Mouse (Mus musculus) heart, embryonic 16.5 days (tissue): Measurements from ENCODE around the gene Gnai2. TPM values are rescaled to one million over a fixed set of nuclear protein-coding genes. Genes with fewer than 3 reads are reported as not detected.

Source experiments
- ATAC-seq: fragments of 200-750 bp; cut with Nextera tagmentation; replicated peaks from 2 replicates; pipeline ENCODE4 v1.8.0; 2017; ENCODE audit warnings: moderate number of reproducible peaks; ENCODE audit not compliant: insufficient read depth, low FRiP score; ENCODE audit errors: extremely low read depth
- H3K27ac ChIP-seq: fragments of 300-500 bp; sonication (generic); 2 replicates; pipeline ENCODE4 v1.5.1; 2014; ENCODE audit warnings: mild to moderate bottlenecking, low read length, control low read depth, moderate library complexity
- H3K27me3 ChIP-seq: fragments of 300-500 bp; sonication (generic); 2 replicates; pipeline ENCODE4 v1.6.1; 2014; ENCODE audit warnings: low read length, mixed read lengths; ENCODE audit not compliant: control insufficient read depth, insufficient read depth
- H3K36me3 ChIP-seq: fragments of 300-500 bp; sonication (generic); 2 replicates; pipeline ENCODE4 v1.6.1; 2014; ENCODE audit not compliant: control insufficient read depth, insufficient read depth
- H3K4me1 ChIP-seq: fragments of 300-500 bp; sonication (generic); 2 replicates; pipeline ENCODE4 v1.6.1; 2014; ENCODE audit warnings: low read length, mixed read lengths; ENCODE audit not compliant: control insufficient read depth, insufficient read depth
- H3K4me2 ChIP-seq: fragments of 300-500 bp; sonication (generic); 2 replicates; pipeline ENCODE4 v1.6.1; 2014; ENCODE audit warnings: low read depth, mild to moderate bottlenecking, control low read depth, low read length
- H3K4me3 ChIP-seq: fragments of 300-500 bp; sonication (generic); 2 replicates; pipeline ENCODE4 v1.5.1; 2014; ENCODE audit warnings: mild to moderate bottlenecking, control low read depth, low read length
- H3K9ac ChIP-seq: fragments of 300-500 bp; sonication (generic); 2 replicates; pipeline ENCODE4 v1.6.1; 2014; ENCODE audit warnings: low read length, control low read depth
- H3K9me3 ChIP-seq: fragments of 300-500 bp; sonication (generic); replicated peaks from 2 replicates; pipeline ENCODE4 v1.6.1; 2016; ENCODE audit warnings: low read length; ENCODE audit not compliant: control insufficient read depth
- WGBS: fragments of 180-500 bp; shearing (Covaris S2); extraction: QIAGEN DNeasy Blood & Tissue Kit; methylation state at CpG from one replicate; pipeline ENCODE4 v1.1.7; 2014; 5-methylcytosine and 5-hydroxymethylcytosine counted together
- polyA plus RNA-seq: library from polyadenylated mRNA; unstranded; fragments of >200 nt; fragmentation: Nextera tagmentation; extraction: Ambion mirVana; gene quantifications from 2 replicates; pipeline ENCODE4 v1.2.1, GENCODE M21; 2015

Gene Gnai2
- polyA plus RNA-seq, 1 experiment from 2014 or later = 458 TPM

GRCm38 (mm10) chr9:107624539-107624938 lies 10.6 kb downstream of the Gnai2 start:
- Histone ChIP-seq H3K27me3 (no peaks in the 10 kb centered on the region), H3K4me3 (no peak overlapping the region), H3K4me1 (peaks cover 78% of the 10 kb centered on the region), H3K9ac (peak overlapping the region; percentile 26; the same call in 1 of the 2 replicates), H3K27ac (peak overlapping the region; percentile 72), H3K36me3 (peaks cover 12% of the 10 kb centered on the region), H3K4me2 (peak overlapping the region; percentile 26; the same call in 1 of the 2 replicates), H3K9me3 (no peaks in the 10 kb centered on the region)
- 66% methylated on average over 5 of the region's 5 CpGs for WGBS
- no peak for ATAC-seq

GRCm38 (mm10) chr9:107620954-107621353 lies 14.2 kb downstream of the Gnai2 start:
- H3K4me3 ChIP-seq = no peak overlapping the region
- ATAC-seq = no peak
- H3K4me2 ChIP-seq = no peak overlapping the region
- peaks cover 30% of the 10 kb centered on the region for H3K36me3 ChIP-seq
- peaks cover 63% of the 10 kb centered on the region for H3K4me1 ChIP-seq
- peak overlapping the region; percentile 30; the same call in 1 of the 2 replicates for H3K9ac ChIP-seq
- H3K27ac ChIP-seq = peak overlapping the region; percentile 99
- H3K9me3 ChIP-seq = no peaks in the 10 kb centered on the region
- no peaks in the 10 kb centered on the region for H3K27me3 ChIP-seq

- Histone ChIP-seq H3K9ac (peak overlapping the region; percentile 63), H3K27me3 (no peaks in the 10 kb centered on the region), H3K4me2 (peak overlapping the region; percentile 31), H3K36me3 (peaks cover 42% of the 10 kb centered on the region), H3K4me3 (peak overlapping the region; percentile 22; the same call in 1 of the 2 replicates), H3K4me1 (peaks cover 54% of the 10 kb centered on the region), H3K27ac (peak overlapping the region; percentile 99), H3K9me3 (no peaks in the 10 kb centered on the region)
- ATAC-seq = no peak; the same call in 1 of the 2 replicates
- 27% methylated on average over 13 of the region's 13 CpGs for WGBS
These were observed 15.7 kb downstream of the Gnai2 start for GRCm38 (mm10) chr9:107619546-107619879.

GRCm38 (mm10) chr9:107618778-107619545 lies 16.2 kb downstream of the Gnai2 start:
- Histone ChIP-seq H3K4me3 (no peak overlapping the region), H3K9me3 (no peaks in the 10 kb centered on the region), H3K27ac (peak overlapping the region; percentile 99), H3K27me3 (no peaks in the 10 kb centered on the region), H3K36me3 (peaks cover 42% of the 10 kb centered on the region), H3K9ac (peak overlapping the region; percentile 14), H3K4me1 (peaks cover 48% of the 10 kb centered on the region), H3K4me2 (peak overlapping the region; percentile 24; the same call in 1 of the 2 replicates)
- ATAC-seq = peak; percentile 81
- 9% methylated on average over 13 of the region's 13 CpGs for WGBS

- no peak for ATAC-seq
These were observed 17.1 kb downstream of the Gnai2 start for GRCm38 (mm10) chr9:107618098-107618497.

GRCm38 (mm10) chr9:107617461-107617860 lies 17.7 kb downstream of the Gnai2 start:
- 74% methylated on average over 2 of the region's 2 CpGs for WGBS
- peaks cover 46% of the 10 kb centered on the region for H3K4me1 ChIP-seq

More at GRCm38 (mm10) chr9:107618098-107618497, 17.1 kb downstream of the Gnai2 start:
- H3K27ac ChIP-seq = peak overlapping the region; percentile 99
- peaks cover 42% of the 10 kb centered on the region for H3K36me3 ChIP-seq
- 0 out of 2 replicates have a peak overlapping the region, but pooled peaks have one; percentile 24 for H3K4me2 ChIP-seq
- no peaks in the 10 kb centered on the region for H3K27me3 ChIP-seq
- 62% methylated on average over 6 of the region's 6 CpGs for WGBS
- H3K9me3 ChIP-seq = no peaks in the 10 kb centered on the region
- H3K4me3 ChIP-seq = no peak overlapping the region
- H3K4me1 ChIP-seq = peaks cover 43% of the 10 kb centered on the region
- H3K9ac ChIP-seq = peak overlapping the region; percentile 14

GRCm38 (mm10) chr9:107615035-107615434 lies 20.1 kb downstream of the Gnai2 start:
- H3K27ac ChIP-seq = no peak overlapping the region
- H3K9me3 ChIP-seq = no peaks in the 10 kb centered on the region
- no peak overlapping the region for H3K4me3 ChIP-seq
- peaks cover 33% of the 10 kb centered on the region for H3K36me3 ChIP-seq
- peaks cover 46% of the 10 kb centered on the region for H3K4me1 ChIP-seq
- H3K4me2 ChIP-seq = no peak overlapping the region
- 68% methylated on average over 4 of the region's 4 CpGs for WGBS
- H3K27me3 ChIP-seq = no peaks in the 10 kb centered on the region
- no peak for ATAC-seq
- H3K9ac ChIP-seq = 0 out of 2 replicates have a peak overlapping the region, but pooled peaks have one; percentile 14

More at GRCm38 (mm10) chr9:107617461-107617860, 17.7 kb downstream of the Gnai2 start:
- no peaks in the 10 kb centered on the region for H3K27me3 ChIP-seq
- H3K36me3 ChIP-seq = peaks cover 42% of the 10 kb centered on the region
- H3K27ac ChIP-seq = peak overlapping the region; percentile 99
- no peak overlapping the region for H3K4me2 ChIP-seq
- no peak overlapping the region for H3K9ac ChIP-seq
- no peak overlapping the region for H3K4me3 ChIP-seq
- no peak for ATAC-seq
- H3K9me3 ChIP-seq = no peaks in the 10 kb centered on the region

GRCm38 (mm10) chr9:107612945-107613569 lies 22.1 kb downstream of the Gnai2 start:
- Histone ChIP-seq H3K27ac (peak overlapping the region; percentile 94), H3K4me3 (peak overlapping the region; percentile 54), H3K9ac (peak overlapping the region; percentile 46), H3K4me2 (peak overlapping the region; percentile 85), H3K9me3 (no peaks in the 10 kb centered on the region), H3K36me3 (peaks cover 27% of the 10 kb centered on the region), H3K27me3 (no peaks in the 10 kb centered on the region), H3K4me1 (peaks cover 44% of the 10 kb centered on the region)
- 12% methylated on average over 12 of the region's 12 CpGs for WGBS
- ATAC-seq = 0 out of 2 replicates have a peak, but pooled peaks have one; percentile 10
